Mouse (Mus musculus): ENCODE measurements around the gene H3f3b. TPM values are rescaled to one million over a fixed set of nuclear protein-coding genes. Genes with fewer than 3 reads are reported as not detected.
A peak's percentile ranks its signal among the peaks of the same experiment; 100 is the strongest.

H3f3b gene
- polyA plus RNA-seq, 1 experiment = 502 TPM

DNA sequence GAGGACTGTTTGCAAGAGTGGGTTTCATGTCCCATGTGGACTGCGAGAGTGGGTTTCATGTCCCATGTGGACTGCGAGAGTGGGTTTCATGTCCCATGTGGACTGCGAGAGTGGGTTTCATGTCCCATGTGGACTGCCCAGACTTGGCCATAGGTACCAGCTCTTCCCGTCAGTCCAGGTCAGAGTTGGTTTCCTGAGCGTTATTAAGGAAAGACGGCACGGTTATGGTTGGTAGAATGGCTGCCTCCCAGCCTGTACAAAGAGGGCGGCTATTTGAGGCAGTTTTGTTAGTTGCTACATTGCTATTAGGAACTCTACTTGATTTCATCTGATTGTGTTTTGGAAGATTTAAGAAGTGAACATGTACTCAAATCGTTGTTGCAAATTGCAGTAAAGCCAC lies 10.1 kb upstream of the H3f3b start:
- Histone ChIP-seq H3K79me2 (ENCODE audit: control insufficient read depth, insufficient read depth) (peaks cover 89% of the 10 kb centered on the region), H3K36me3 (ENCODE audit: control insufficient read depth, insufficient read depth) (peaks cover 11% of the 10 kb centered on the region), H3K27me3 (ENCODE audit: control insufficient read depth, insufficient read depth, insufficient read length) (no peaks in the 10 kb centered on the region), H3ac (ENCODE audit: control insufficient read depth, insufficient read length) (no peak overlapping the region), H3K4me2 (ENCODE audit: low read depth) (no peak overlapping the region), H3K4me3 (no peak overlapping the region)
- TF ChIP-seq REST (IDR thresholded peaks at IDR 0.05; ENCODE audit: insufficient read depth, insufficient read length) = no peak
- TF ChIP-seq POLR2A (IDR thresholded peaks at IDR 0.05; ENCODE audit: insufficient read length, low read depth) = no peak
- TF ChIP-seq TCF3 (IDR thresholded peaks at IDR 0.05; ENCODE audit: insufficient read length, low read depth) = no peak
- no peak for TF ChIP-seq TCF12 (IDR thresholded peaks at IDR 0.05; ENCODE audit: insufficient read depth, poor library complexity, severe bottlenecking)
- TF ChIP-seq CEBPB (IDR thresholded peaks at IDR 0.05; ENCODE audit: insufficient read depth, poor library complexity, severe bottlenecking) = no peak
- TF ChIP-seq POLR2AphosphoS2 (IDR thresholded peaks at IDR 0.05; ENCODE audit: insufficient read length, low read depth) = no peak
- TF ChIP-seq SRF (IDR thresholded peaks at IDR 0.05; ENCODE audit: control insufficient read depth, insufficient read length, low read depth) = no peak
- no peak for TF ChIP-seq MYOG (IDR thresholded peaks at IDR 0.05; ENCODE audit: control insufficient read depth in 1 of 3, insufficient read depth in 1 of 3, insufficient read length in 2 of 3, low read depth in 2 of 3)
- TF ChIP-seq MYOD1 (IDR thresholded peaks at IDR 0.05; ENCODE audit: control insufficient read depth in 1 of 3, insufficient read length in 2 of 3, low read depth in 2 of 3) = no peak
- no peak for TF ChIP-seq MAX (IDR thresholded peaks at IDR 0.05; ENCODE audit: low read depth)
- TF ChIP-seq USF1 (IDR thresholded peaks at IDR 0.05; ENCODE audit: low read depth) = no peak
- no peak for TF ChIP-seq E2F4 (IDR thresholded peaks at IDR 0.05; ENCODE audit: insufficient read depth)

DNA sequence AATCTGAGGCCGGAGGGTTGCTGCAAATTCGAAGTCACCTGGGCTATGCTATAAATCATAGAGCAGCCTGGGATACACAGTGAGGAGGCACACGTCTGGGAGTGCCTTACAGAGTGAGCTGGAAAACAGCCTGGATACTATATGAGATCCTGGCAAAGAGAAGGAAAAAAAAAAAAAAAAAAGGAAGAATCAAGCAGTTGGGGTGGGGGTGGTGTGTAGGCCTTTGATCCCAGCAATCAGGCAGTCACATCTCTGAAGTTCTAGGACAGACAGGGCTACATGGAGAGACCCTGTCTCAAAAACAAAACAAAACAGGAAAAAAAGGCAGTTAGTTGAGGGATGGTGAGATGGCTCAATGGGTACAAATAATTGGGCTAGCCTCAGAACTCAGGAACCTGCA lies 8.9 kb upstream of the H3f3b start:
- Histone ChIP-seq H3K4me3 (no peak overlapping the region), H3ac (ENCODE audit: control insufficient read depth, insufficient read length) (no peak overlapping the region), H3K79me2 (ENCODE audit: control insufficient read depth, insufficient read depth) (peaks cover 90% of the 10 kb centered on the region), H3K27me3 (ENCODE audit: control insufficient read depth, insufficient read depth, insufficient read length) (no peaks in the 10 kb centered on the region), H3K4me2 (ENCODE audit: low read depth) (no peak overlapping the region), H3K36me3 (ENCODE audit: control insufficient read depth, insufficient read depth) (peaks cover 11% of the 10 kb centered on the region)
- TF ChIP-seq POLR2AphosphoS2 (IDR thresholded peaks at IDR 0.05; ENCODE audit: insufficient read length, low read depth) = no peak
- no peak for TF ChIP-seq REST (IDR thresholded peaks at IDR 0.05; ENCODE audit: insufficient read depth, insufficient read length)
- no peak for TF ChIP-seq MYOG (IDR thresholded peaks at IDR 0.05; ENCODE audit: control insufficient read depth in 1 of 3, insufficient read depth in 1 of 3, insufficient read length in 2 of 3, low read depth in 2 of 3)
- no peak for TF ChIP-seq SRF (IDR thresholded peaks at IDR 0.05; ENCODE audit: control insufficient read depth, insufficient read length, low read depth)
- TF ChIP-seq E2F4 (IDR thresholded peaks at IDR 0.05; ENCODE audit: insufficient read depth) = no peak
- no peak for TF ChIP-seq MYOD1 (IDR thresholded peaks at IDR 0.05; ENCODE audit: control insufficient read depth in 1 of 3, insufficient read length in 2 of 3, low read depth in 2 of 3)
- no peak for TF ChIP-seq MAX (IDR thresholded peaks at IDR 0.05; ENCODE audit: low read depth)
- no peak for TF ChIP-seq TCF12 (IDR thresholded peaks at IDR 0.05; ENCODE audit: insufficient read depth, poor library complexity, severe bottlenecking)
- TF ChIP-seq TCF3 (IDR thresholded peaks at IDR 0.05; ENCODE audit: insufficient read length, low read depth) = no peak
- no peak for TF ChIP-seq CEBPB (IDR thresholded peaks at IDR 0.05; ENCODE audit: insufficient read depth, poor library complexity, severe bottlenecking)
- no peak for TF ChIP-seq USF1 (IDR thresholded peaks at IDR 0.05; ENCODE audit: low read depth)
- no peak for TF ChIP-seq POLR2A (IDR thresholded peaks at IDR 0.05; ENCODE audit: insufficient read length, low read depth)

DNA sequence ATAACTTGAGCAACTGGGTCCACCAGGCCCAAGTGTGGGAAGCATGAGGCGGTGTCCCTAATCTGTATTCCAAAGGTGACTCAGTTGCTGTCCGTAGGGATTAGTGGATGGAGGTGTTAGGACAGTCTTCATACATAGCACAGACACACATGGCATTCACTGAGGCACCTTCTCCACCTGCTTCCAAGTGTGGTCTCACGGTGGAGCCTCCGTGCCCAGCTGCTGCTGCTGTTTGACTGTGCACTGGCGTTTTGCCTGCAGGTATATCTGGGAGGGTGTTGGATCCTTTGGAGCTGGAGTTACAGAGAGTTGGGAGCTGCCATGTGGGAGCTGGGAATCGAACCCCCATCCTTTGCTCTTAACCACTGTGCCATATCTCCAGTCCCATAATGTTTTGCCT lies 6.8 kb upstream of the H3f3b start:
- no peaks in the 10 kb centered on the region for H3K27me3 ChIP-seq (ENCODE audit: control insufficient read depth, insufficient read depth, insufficient read length)
- TF ChIP-seq SRF (IDR thresholded peaks at IDR 0.05; ENCODE audit: control insufficient read depth, insufficient read length, low read depth) (no peak), MAX (IDR thresholded peaks at IDR 0.05; ENCODE audit: low read depth) (no peak), POLR2AphosphoS2 (IDR thresholded peaks at IDR 0.05; ENCODE audit: insufficient read length, low read depth) (no peak), REST (IDR thresholded peaks at IDR 0.05; ENCODE audit: insufficient read depth, insufficient read length) (no peak), MYOD1 (IDR thresholded peaks at IDR 0.05; ENCODE audit: control insufficient read depth in 1 of 3, insufficient read length in 2 of 3, low read depth in 2 of 3) (no peak), USF1 (IDR thresholded peaks at IDR 0.05; ENCODE audit: low read depth) (no peak), TCF3 (IDR thresholded peaks at IDR 0.05; ENCODE audit: insufficient read length, low read depth) (no peak), CEBPB (IDR thresholded peaks at IDR 0.05; ENCODE audit: insufficient read depth, poor library complexity, severe bottlenecking) (no peak), E2F4 (IDR thresholded peaks at IDR 0.05; ENCODE audit: insufficient read depth) (no peak), MYOG (IDR thresholded peaks at IDR 0.05; ENCODE audit: control insufficient read depth in 1 of 3, insufficient read depth in 1 of 3, insufficient read length in 2 of 3, low read depth in 2 of 3) (no peak), POLR2A (IDR thresholded peaks at IDR 0.05; ENCODE audit: insufficient read length, low read depth) (no peak), TCF12 (IDR thresholded peaks at IDR 0.05; ENCODE audit: insufficient read depth, poor library complexity, severe bottlenecking) (no peak)
- peaks cover 90% of the 10 kb centered on the region for H3K79me2 ChIP-seq (ENCODE audit: control insufficient read depth, insufficient read depth)

DNA sequence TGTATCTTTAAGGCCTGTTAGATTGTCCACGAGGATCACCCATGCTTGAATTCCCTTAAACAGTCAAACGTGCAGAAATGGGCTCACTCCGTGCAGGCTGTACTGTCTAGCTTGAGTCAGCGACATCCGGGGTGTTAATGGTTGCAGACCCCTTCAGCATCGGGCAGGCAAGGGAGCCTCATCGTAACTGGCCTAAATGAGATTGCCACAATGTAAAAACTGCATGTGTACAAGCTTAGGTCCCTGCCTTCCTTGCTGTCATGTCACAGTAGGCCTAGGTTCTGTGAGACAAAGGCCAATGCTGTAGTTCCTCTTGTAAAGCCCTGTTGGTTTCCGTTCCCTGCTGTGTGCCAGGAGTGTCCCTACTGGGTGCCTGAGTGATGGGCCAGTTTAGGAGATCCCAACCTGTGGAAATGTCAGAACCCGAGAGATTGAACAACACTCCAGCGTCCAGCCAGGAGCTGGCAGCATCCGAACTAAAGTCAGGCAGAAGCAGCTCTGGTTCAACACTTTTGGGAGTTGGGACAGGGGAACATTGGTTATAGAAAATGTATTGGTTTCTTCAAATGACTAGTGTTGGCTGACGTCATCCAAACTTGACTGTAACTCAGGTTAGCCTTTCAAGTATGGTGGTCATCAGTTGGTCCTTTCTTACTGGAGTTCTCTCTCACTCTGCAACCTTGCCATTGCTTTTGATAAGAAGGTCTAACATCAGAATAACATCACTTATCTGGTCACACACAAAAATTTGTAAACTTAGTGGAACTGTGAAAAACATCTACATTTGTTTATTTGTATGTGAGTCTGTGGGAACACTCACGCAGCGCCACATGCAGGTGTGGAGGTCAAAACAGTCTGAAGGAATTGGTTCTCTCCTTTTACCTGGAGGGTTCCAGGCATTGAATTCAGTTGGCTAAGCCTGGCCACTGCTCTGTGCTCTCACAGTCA lies 3.4 kb upstream of the H3f3b start:
- peak overlapping the region; percentile 67 for H3K4me3 ChIP-seq
- TF ChIP-seq POLR2A (IDR thresholded peaks at IDR 0.05; ENCODE audit: insufficient read length, low read depth) (no peak), POLR2AphosphoS2 (IDR thresholded peaks at IDR 0.05; ENCODE audit: insufficient read length, low read depth) (peak; percentile 64)
- no peaks in the 10 kb centered on the region for H3K36me3 ChIP-seq (ENCODE audit: control insufficient read depth, insufficient read depth)
- peak overlapping the region; percentile 65 for H3ac ChIP-seq (ENCODE audit: control insufficient read depth, insufficient read length)
- no peaks in the 10 kb centered on the region for H3K27me3 ChIP-seq (ENCODE audit: control insufficient read depth, insufficient read depth, insufficient read length)
- peaks cover 57% of the 10 kb centered on the region for H3K79me2 ChIP-seq (ENCODE audit: control insufficient read depth, insufficient read depth)
- peak overlapping the region; percentile 94 for H3K4me2 ChIP-seq (ENCODE audit: low read depth)

More for the DNA sequence above, 6.8 kb upstream of the H3f3b start:
- Histone ChIP-seq H3K36me3 (ENCODE audit: control insufficient read depth, insufficient read depth) (peaks cover 6% of the 10 kb centered on the region), H3K4me3 (no peak overlapping the region), H3K4me2 (ENCODE audit: low read depth) (no peak overlapping the region), H3ac (ENCODE audit: control insufficient read depth, insufficient read length) (no peak overlapping the region)

Measured in myocyte (in vitro differentiated cells).